Mouse (Mus musculus) hindbrain, embryonic 15.5 days (tissue): ENCODE data around the gene Nprl3. TPM values are rescaled to one million over a fixed set of nuclear protein-coding genes. Genes with fewer than 3 reads are reported as not detected.
A peak's percentile ranks its signal among the peaks of the same experiment; 100 is the strongest.

Source experiments
- ATAC-seq: fragments of 200-750 bp; cut with Nextera tagmentation; 2 replicates; pipeline ENCODE4 v1.8.0; 2017; ENCODE audit warnings: low read depth, moderate number of reproducible peaks, moderate TSS enrichment; ENCODE audit not compliant: low FRiP score
- H3K27ac ChIP-seq: fragments of 300-500 bp; sonication (generic); replicated peaks from 2 replicates; pipeline ENCODE4 v1.5.1; 2015; ENCODE audit warnings: mild to moderate bottlenecking, inconsistent platforms
- H3K27me3 ChIP-seq: fragments of 300-500 bp; sonication (generic); 2 replicates; pipeline ENCODE4 v1.6.1; 2015; ENCODE audit warnings: control low read depth, inconsistent platforms
- H3K36me3 ChIP-seq: fragments of 300-500 bp; sonication (generic); 2 replicates; pipeline ENCODE4 v1.6.1; 2015; ENCODE audit warnings: control low read depth, inconsistent platforms
- H3K4me1 ChIP-seq: fragments of 300-500 bp; sonication (generic); replicated peaks from 2 replicates; pipeline ENCODE4 v1.6.1; 2015; ENCODE audit warnings: control low read depth, inconsistent platforms
- H3K4me2 ChIP-seq: fragments of 300-500 bp; sonication (generic); 2 replicates; pipeline ENCODE4 v1.6.1; 2015; ENCODE audit warnings: moderate library complexity, mild to moderate bottlenecking, inconsistent platforms
- H3K4me3 ChIP-seq: fragments of 300-500 bp; sonication (generic); 2 replicates; pipeline ENCODE4 v1.5.1; 2015; ENCODE audit warnings: mild to moderate bottlenecking, inconsistent platforms
- H3K9ac ChIP-seq: fragments of 300-500 bp; sonication (generic); 2 replicates; pipeline ENCODE4 v1.6.1; 2015; ENCODE audit warnings: inconsistent platforms
- H3K9me3 ChIP-seq: fragments of 300-500 bp; sonication (generic); 2 replicates; pipeline ENCODE4 v1.6.1; 2016; ENCODE audit warnings: control low read depth, inconsistent platforms
- WGBS: fragments of 180-500 bp; shearing (Covaris S2); methylation state at CpG from one replicate; pipeline ENCODE4 v1.1.7; 2015; 5-methylcytosine and 5-hydroxymethylcytosine counted together
- polyA plus RNA-seq: library from polyadenylated mRNA; unstranded; fragments of >200 nt; fragmentation: Nextera tagmentation; extraction: Ambion mirVana; gene quantifications from 2 replicates; pipeline ENCODE4 v1.2.1, GENCODE M21; 2015

Nprl3 gene
- polyA plus RNA-seq, 1 experiment from 2014 or later: 43.9 TPM

DNA sequence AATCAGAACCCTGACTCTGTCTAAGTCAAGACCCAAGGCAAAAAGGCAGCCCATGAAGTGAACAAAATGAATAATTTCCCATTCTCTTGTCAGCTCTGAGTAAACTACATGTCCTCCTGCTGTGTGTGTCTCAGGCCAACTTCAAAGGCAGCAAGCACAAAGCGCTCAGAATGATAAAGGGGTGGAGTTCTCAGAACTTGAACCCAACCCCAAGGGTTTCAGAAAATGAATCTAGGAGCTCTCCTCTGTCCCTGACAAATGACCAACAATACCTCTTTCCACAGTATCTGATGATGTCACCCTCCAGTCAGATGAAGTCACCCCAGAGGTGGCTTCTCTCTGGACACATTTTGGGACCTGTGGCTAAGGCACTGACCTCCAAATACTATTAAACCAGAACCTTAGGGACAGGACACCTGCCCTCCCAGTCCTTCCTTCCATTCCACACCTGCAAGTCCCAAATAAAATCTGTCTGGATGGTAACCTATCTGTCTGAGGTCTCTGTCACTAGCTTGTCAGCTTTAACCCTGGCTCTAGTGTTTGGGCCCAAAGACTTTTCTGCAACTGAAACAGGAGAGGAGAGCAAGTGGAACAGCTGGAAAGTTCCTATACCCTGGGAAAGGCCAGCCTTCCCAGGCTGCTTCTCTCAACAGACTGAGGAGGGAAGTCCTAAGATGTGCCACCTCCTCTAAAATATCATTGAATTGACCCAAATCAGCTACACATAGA lies 14.1 kb upstream of the Nprl3 start:
- H3K36me3 ChIP-seq: no peaks in the 10 kb centered on the region
- 55% methylated on average over 1 of the region's 1 CpGs for WGBS
- H3K9ac ChIP-seq: no peak overlapping the region
- H3K4me3 ChIP-seq: no peak overlapping the region
- no peak overlapping the region for H3K4me2 ChIP-seq
- no peak for ATAC-seq
- no peaks in the 10 kb centered on the region for H3K4me1 ChIP-seq
- no peak overlapping the region for H3K27ac ChIP-seq
- no peaks in the 10 kb centered on the region for H3K27me3 ChIP-seq
- H3K9me3 ChIP-seq: no peaks in the 10 kb centered on the region

- H3K4me2 ChIP-seq: no peak overlapping the region
- no peaks in the 10 kb centered on the region for H3K36me3 ChIP-seq
- no peak overlapping the region for H3K9ac ChIP-seq
- no peak overlapping the region for H3K27ac ChIP-seq
- ATAC-seq: no peak
- no peaks in the 10 kb centered on the region for H3K27me3 ChIP-seq
- 83% methylated on average over 2 of the region's 2 CpGs for WGBS
- no peaks in the 10 kb centered on the region for H3K4me1 ChIP-seq
- H3K4me3 ChIP-seq: no peak overlapping the region
- no peaks in the 10 kb centered on the region for H3K9me3 ChIP-seq
These were observed 13.1 kb upstream of the Nprl3 start for GRCm38 (mm10) chr11:32280646-32281045.

DNA sequence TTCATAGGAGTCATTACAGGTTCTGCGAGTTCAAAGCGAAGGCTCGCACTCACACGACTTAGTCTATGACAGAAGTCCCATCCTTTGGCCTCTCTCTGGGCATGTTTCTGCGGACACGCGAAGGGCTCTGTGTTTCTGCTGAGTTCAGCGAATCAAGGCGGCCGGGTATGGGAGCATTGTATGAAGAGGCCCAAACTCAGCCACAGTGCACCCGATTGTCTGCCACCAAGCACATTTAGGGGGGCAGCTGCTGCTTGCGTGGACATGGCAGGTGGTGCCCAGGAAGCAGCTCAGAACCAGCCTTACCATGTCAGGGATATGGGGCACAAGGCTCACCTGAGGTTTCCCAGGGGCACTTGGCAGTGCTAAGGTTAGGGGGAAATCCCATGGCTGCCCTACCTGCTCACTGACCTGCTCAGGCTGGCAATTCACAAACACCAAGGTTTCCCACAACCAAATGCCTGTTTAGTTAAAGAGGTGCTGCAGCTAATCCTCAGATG lies 11.0 kb upstream of the Nprl3 start:
- H3K27ac ChIP-seq: no peak overlapping the region
- WGBS: 85% methylated on average over 12 of the region's 12 CpGs
- no peak for ATAC-seq

DNA sequence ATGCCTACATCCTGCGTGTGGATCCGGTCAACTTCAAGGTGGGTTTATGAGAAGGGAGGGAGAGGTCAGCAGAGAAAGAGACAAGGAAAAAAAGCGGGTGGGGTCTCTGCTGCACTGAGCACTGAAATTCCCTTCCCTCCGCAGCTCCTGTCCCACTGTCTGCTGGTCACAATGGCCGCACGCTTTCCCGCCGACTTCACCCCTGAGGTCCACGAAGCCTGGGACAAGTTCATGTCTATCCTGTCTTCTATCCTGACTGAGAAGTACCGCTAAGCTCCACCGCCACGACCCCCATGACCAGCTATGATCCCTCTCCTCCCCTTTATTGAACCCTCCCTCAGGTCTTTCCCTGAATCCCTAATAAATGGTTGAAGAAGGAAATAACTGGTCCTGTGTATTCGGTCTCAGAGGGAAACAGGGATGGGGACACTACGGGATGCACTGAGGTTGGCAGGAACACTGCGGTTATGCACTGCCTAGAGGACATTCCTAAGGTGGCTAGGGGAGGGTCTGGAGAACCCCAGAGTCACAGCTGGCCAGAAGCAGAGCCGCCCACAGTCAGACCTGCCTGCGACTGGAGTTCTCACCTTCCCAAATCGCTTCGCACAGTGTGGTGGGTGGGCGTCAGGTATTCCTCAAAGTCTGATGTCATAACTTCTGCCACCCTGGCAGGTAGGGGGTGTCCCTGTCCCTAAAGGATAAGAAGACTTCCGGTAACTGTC lies 10.4 kb upstream of the Nprl3 start:
- no peaks in the 10 kb centered on the region for H3K9me3 ChIP-seq
- H3K27me3 ChIP-seq: no peaks in the 10 kb centered on the region
- H3K4me2 ChIP-seq: no peak overlapping the region
- no peaks in the 10 kb centered on the region for H3K4me1 ChIP-seq
- no peak overlapping the region for H3K9ac ChIP-seq
- H3K27ac ChIP-seq: no peak overlapping the region
- H3K36me3 ChIP-seq: no peaks in the 10 kb centered on the region
- H3K4me3 ChIP-seq: no peak overlapping the region
- 75% methylated on average over 21 of the region's 21 CpGs for WGBS
- ATAC-seq: no peak

More for the DNA sequence above, 11.0 kb upstream of the Nprl3 start:
- no peaks in the 10 kb centered on the region for H3K9me3 ChIP-seq
- H3K4me2 ChIP-seq: no peak overlapping the region
- H3K9ac ChIP-seq: no peak overlapping the region
- no peaks in the 10 kb centered on the region for H3K36me3 ChIP-seq
- H3K27me3 ChIP-seq: no peaks in the 10 kb centered on the region
- no peaks in the 10 kb centered on the region for H3K4me1 ChIP-seq
- no peak overlapping the region for H3K4me3 ChIP-seq

DNA sequence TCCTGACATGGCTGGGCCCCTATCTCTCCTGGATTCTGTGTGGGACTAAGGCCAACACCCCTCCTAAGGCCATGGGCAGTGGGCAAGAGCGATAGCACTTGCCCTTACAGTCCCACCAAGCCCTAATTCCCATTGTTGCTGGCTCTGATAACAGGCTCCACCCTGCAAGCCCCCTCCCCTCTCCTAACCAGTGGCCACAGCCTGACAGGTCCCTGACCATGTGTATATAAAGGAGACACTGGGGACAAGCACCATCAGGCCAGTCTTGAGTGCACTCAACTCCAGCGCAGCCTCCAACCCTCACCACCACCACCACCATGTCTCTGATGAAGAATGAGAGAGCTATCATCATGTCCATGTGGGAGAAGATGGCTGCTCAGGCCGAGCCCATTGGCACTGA lies 8.8 kb upstream of the Nprl3 start, which contains the start of gene Hba-x:
Gene Hba-x, plus strand, starts transcription at position 54 of the 400 bp plus-strand sequence.
- Histone ChIP-seq H3K36me3 (no peaks in the 10 kb centered on the region), H3K27me3 (no peaks in the 10 kb centered on the region), H3K9ac (no peak within 1 kb of the TSS), H3K27ac (no peak within 1 kb of the TSS), H3K4me1 (no peaks in the 10 kb centered on the region), H3K4me3 (no peak within 1 kb of the TSS), H3K9me3 (no peaks in the 10 kb centered on the region), H3K4me2 (no peak within 1 kb of the TSS)
- no peak for ATAC-seq
- 79% methylated on average over 3 of the region's 3 CpGs for WGBS

- Histone ChIP-seq H3K36me3 (no peaks in the 10 kb centered on the region), H3K27ac (no peak overlapping the region), H3K4me3 (no peak overlapping the region), H3K9ac (no peak overlapping the region), H3K27me3 (no peaks in the 10 kb centered on the region), H3K4me2 (no peak overlapping the region), H3K4me1 (peaks cover 12% of the 10 kb centered on the region), H3K9me3 (no peaks in the 10 kb centered on the region)
- 53% methylated on average over 4 of the region's 4 CpGs for WGBS
- no peak for ATAC-seq
These were observed 3.7 kb upstream of the Nprl3 start for GRCm38 (mm10) chr11:32271178-32271577.

GRCm38 (mm10) chr11:32268952-32269351 lies 1.4 kb upstream of the Nprl3 start:
- no peak for ATAC-seq
- no peaks in the 10 kb centered on the region for H3K9me3 ChIP-seq
- WGBS: 89% methylated on average over 5 of the region's 5 CpGs

DNA sequence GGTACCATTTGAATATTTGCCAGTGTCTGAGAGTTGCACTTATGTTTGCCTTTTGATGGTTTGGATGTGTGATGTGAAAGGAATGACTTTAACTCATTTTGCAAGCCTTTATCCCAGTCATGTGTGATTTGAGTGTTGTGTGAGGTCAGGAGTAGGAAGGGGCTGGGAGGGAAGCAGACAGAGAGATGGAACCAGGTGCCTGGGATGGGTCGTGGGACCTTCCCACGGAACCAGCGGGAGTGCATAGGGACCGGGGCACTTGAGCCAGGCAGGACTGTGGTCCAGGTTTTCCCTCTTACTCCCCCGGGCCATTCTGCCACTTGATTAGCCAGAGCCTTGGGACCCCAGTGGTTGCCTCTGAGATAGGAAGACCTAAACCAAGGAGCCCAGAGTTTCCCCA lies 457 bp upstream of the Nprl3 start:
- peak overlapping the region; percentile 82 for H3K4me3 ChIP-seq
- peak overlapping the region; percentile 98 for H3K9ac ChIP-seq
- no peaks in the 10 kb centered on the region for H3K36me3 ChIP-seq
- H3K4me2 ChIP-seq: peak overlapping the region; percentile 59
- ATAC-seq: peak; percentile 20; the same call in 1 of the 2 replicates
- H3K9me3 ChIP-seq: no peaks in the 10 kb centered on the region
- H3K27ac ChIP-seq: peak overlapping the region; percentile 93
- H3K4me1 ChIP-seq: peaks cover 16% of the 10 kb centered on the region
- 33% methylated on average over 5 of the region's 5 CpGs for WGBS
- H3K27me3 ChIP-seq: no peaks in the 10 kb centered on the region

More at GRCm38 (mm10) chr11:32268952-32269351, 1.4 kb upstream of the Nprl3 start:
- H3K4me1 ChIP-seq: peaks cover 16% of the 10 kb centered on the region
- no peak overlapping the region for H3K9ac ChIP-seq
- H3K4me2 ChIP-seq: no peak overlapping the region
- no peaks in the 10 kb centered on the region for H3K27me3 ChIP-seq
- no peaks in the 10 kb centered on the region for H3K36me3 ChIP-seq
- H3K4me3 ChIP-seq: no peak overlapping the region
- no peak overlapping the region for H3K27ac ChIP-seq

GRCm38 (mm10) chr11:32266776-32267175 lies 731 bp downstream of the Nprl3 start:
- Histone ChIP-seq H3K9me3 (no peaks in the 10 kb centered on the region), H3K27ac (peak overlapping the region; percentile 93), H3K27me3 (no peaks in the 10 kb centered on the region), H3K4me3 (peak overlapping the region; percentile 82), H3K4me2 (peak overlapping the region; percentile 59), H3K36me3 (peaks cover 4% of the 10 kb centered on the region; the same call in 1 of the 2 replicates), H3K4me1 (peaks cover 16% of the 10 kb centered on the region), H3K9ac (peak overlapping the region; percentile 98)
- ATAC-seq: no peak
- 25% methylated on average over 6 of the region's 6 CpGs for WGBS

- H3K9me3 ChIP-seq: no peaks in the 10 kb centered on the region
- no peak overlapping the region for H3K27ac ChIP-seq
- no peak for ATAC-seq
- H3K4me2 ChIP-seq: no peak overlapping the region
- peaks cover 4% of the 10 kb centered on the region; the same call in 1 of the 2 replicates for H3K36me3 ChIP-seq
- no peaks in the 10 kb centered on the region for H3K27me3 ChIP-seq
- no peak overlapping the region for H3K4me3 ChIP-seq
- peaks cover 16% of the 10 kb centered on the region for H3K4me1 ChIP-seq
- H3K9ac ChIP-seq: no peak overlapping the region
- WGBS: 94% methylated on average over 6 of the region's 6 CpGs
These were observed 1.3 kb downstream of the Nprl3 start for GRCm38 (mm10) chr11:32266194-32266593.

GRCm38 (mm10) chr11:32265117-32265738 lies 2.3 kb downstream of the Nprl3 start:
- Histone ChIP-seq H3K27me3 (no peaks in the 10 kb centered on the region), H3K4me1 (peaks cover 16% of the 10 kb centered on the region), H3K36me3 (peaks cover 4% of the 10 kb centered on the region; the same call in 1 of the 2 replicates), H3K27ac (no peak overlapping the region), H3K4me3 (no peak overlapping the region), H3K4me2 (no peak overlapping the region), H3K9me3 (no peaks in the 10 kb centered on the region), H3K9ac (no peak overlapping the region)
- 95% methylated on average over 3 of the region's 3 CpGs for WGBS
- no peak for ATAC-seq
